Mouse (Mus musculus): Measurements from ENCODE around the gene Plppr5.

The Plppr5 gene

GRCm38 (mm10) chr3:117574529-117575252 lies at the start of gene Plppr5:
Plppr5 (plus strand) TSS chr3:117574836.
- DNase-seq (ENCODE audit: low spot score), result peak; percentile 2

- no peak for DNase-seq (ENCODE audit: low spot score)
Observed at GRCm38 (mm10) chr3:117549899-117550298, 24.7 kb upstream of the Plppr5 start.

GRCm38 (mm10) chr3:117550526-117550925 lies 24.1 kb upstream of the Plppr5 start:
- no peak for DNase-seq (ENCODE audit: low spot score)

- no peak for DNase-seq (ENCODE audit: low spot score)
Observed at GRCm38 (mm10) chr3:117556972-117557371, 17.7 kb upstream of the Plppr5 start.

GRCm38 (mm10) chr3:117575253-117575927 lies 754 bp downstream of the Plppr5 start:
- DNase-seq (ENCODE audit: low spot score), result peak; percentile 2

- DNase-seq (ENCODE audit: low spot score), result peak; percentile 1
Observed at GRCm38 (mm10) chr3:117575928-117576254, 1.3 kb downstream of the Plppr5 start.

- no peak for DNase-seq (ENCODE audit: low spot score)
Observed at GRCm38 (mm10) chr3:117577349-117577748, 2.7 kb downstream of the Plppr5 start.

- no peak for DNase-seq (ENCODE audit: low spot score)
Observed at GRCm38 (mm10) chr3:117582628-117583027, 8.0 kb downstream of the Plppr5 start.

- no peak for DNase-seq (ENCODE audit: low spot score)
Observed at GRCm38 (mm10) chr3:117602404-117602803, 27.8 kb downstream of the Plppr5 start.

GRCm38 (mm10) chr3:117603458-117603857 lies 28.8 kb downstream of the Plppr5 start:
- no peak for DNase-seq (ENCODE audit: low spot score)

- no peak for DNase-seq (ENCODE audit: low spot score)
Observed at GRCm38 (mm10) chr3:117606383-117606782, 31.7 kb downstream of the Plppr5 start.

- DNase-seq (ENCODE audit: low spot score), result no peak
Observed at GRCm38 (mm10) chr3:117611453-117611852, 36.8 kb downstream of the Plppr5 start.

- no peak for DNase-seq (ENCODE audit: low spot score)
Observed at GRCm38 (mm10) chr3:117614856-117615255, 40.2 kb downstream of the Plppr5 start.

GRCm38 (mm10) chr3:117625257-117626001 lies 50.8 kb downstream of the Plppr5 start:
- no peak for DNase-seq (ENCODE audit: low spot score)

GRCm38 (mm10) chr3:117628799-117629198 lies 54.2 kb downstream of the Plppr5 start:
- no peak for DNase-seq (ENCODE audit: low spot score)

- no peak for DNase-seq (ENCODE audit: low spot score)
Observed at GRCm38 (mm10) chr3:117630332-117630731, 55.7 kb downstream of the Plppr5 start.

GRCm38 (mm10) chr3:117648612-117649011 lies 74.0 kb downstream of the Plppr5 start:
- DNase-seq (ENCODE audit: low spot score), result no peak

- no peak for DNase-seq (ENCODE audit: low spot score)
Observed at GRCm38 (mm10) chr3:117664316-117664715, 89.7 kb downstream of the Plppr5 start.

- DNase-seq (ENCODE audit: low spot score), result no peak
Observed at GRCm38 (mm10) chr3:117679189-117679588, 104.6 kb downstream of the Plppr5 start.

- DNase-seq (ENCODE audit: low spot score), result no peak
Observed at GRCm38 (mm10) chr3:117684640-117685039, 110.0 kb downstream of the Plppr5 start.

- no peak for DNase-seq (ENCODE audit: low spot score)
Observed at GRCm38 (mm10) chr3:117686036-117686435, 111.4 kb downstream of the Plppr5 start.

GRCm38 (mm10) chr3:117686648-117687047 lies 112.0 kb downstream of the Plppr5 start:
- DNase-seq (ENCODE audit: low spot score), result no peak

- no peak for DNase-seq (ENCODE audit: low spot score)
Observed at GRCm38 (mm10) chr3:117694736-117695135, 120.1 kb downstream of the Plppr5 start.

Data from yolk sac, embryonic 10.5 days (tissue).